Mouse (Mus musculus): ENCODE data around the gene Unc93b1. TPM values are rescaled to one million over a fixed set of nuclear protein-coding genes. Genes with fewer than 3 reads are reported as not detected.

The Unc93b1 gene
- polyA plus RNA-seq, 1 experiment from 2014 or later: 5.1 TPM

- Histone ChIP-seq H3K4me3 (no peak overlapping the region), H3K9me3 (replicated peaks) (no peaks in the 10 kb centered on the region), H3K27ac (replicated peaks) (peak overlapping the region; percentile 7), H3K27me3 (ENCODE audit: low read depth, poor library complexity, severe bottlenecking) (no peaks in the 10 kb centered on the region), H3K4me1 (peaks cover 16% of the 10 kb centered on the region), H3K36me3 (no peaks in the 10 kb centered on the region)
- DNase-seq (ENCODE audit: low spot score): no peak
- WGBS: 52% methylated on average over 13 of the region's 13 CpGs
Observed at GRCm38 (mm10) chr19:3923586-3923985, 11.4 kb upstream of the Unc93b1 start.

DNA sequence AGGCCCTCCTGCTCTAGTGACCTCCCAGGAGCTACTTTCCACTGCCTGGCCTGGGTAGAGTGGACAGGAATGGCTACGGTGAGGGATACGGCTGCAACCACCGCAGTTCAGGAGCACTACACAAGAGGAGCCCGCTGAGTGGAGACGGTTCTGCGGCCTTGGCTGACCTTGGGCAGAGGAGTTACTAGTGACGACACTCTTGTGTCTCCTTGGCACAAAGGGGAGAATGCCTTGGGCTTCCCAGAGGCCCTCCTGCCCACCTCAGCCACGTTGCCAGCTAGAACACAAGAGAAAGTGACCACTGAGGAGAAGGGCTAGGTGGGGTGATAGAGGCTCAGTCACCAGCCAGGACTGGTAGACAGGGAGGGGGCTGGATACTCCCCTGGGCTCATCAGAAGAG is 10.8 kb upstream of the Unc93b1 start:
- peaks cover 18% of the 10 kb centered on the region for H3K4me1 ChIP-seq
- H3K27ac ChIP-seq (replicated peaks): peak overlapping the region; percentile 7
- 79% methylated on average over 8 of the region's 8 CpGs for WGBS
- H3K4me3 ChIP-seq: no peak overlapping the region
- no peaks in the 10 kb centered on the region for H3K36me3 ChIP-seq
- DNase-seq (ENCODE audit: low spot score): no peak
- H3K9me3 ChIP-seq (replicated peaks): no peaks in the 10 kb centered on the region
- no peaks in the 10 kb centered on the region for H3K27me3 ChIP-seq (ENCODE audit: low read depth, poor library complexity, severe bottlenecking)

- 87% methylated on average over 7 of the region's 7 CpGs for WGBS
- no peak overlapping the region for H3K27ac ChIP-seq (replicated peaks)
Observed at GRCm38 (mm10) chr19:3924868-3925267, 10.1 kb upstream of the Unc93b1 start.

DNA sequence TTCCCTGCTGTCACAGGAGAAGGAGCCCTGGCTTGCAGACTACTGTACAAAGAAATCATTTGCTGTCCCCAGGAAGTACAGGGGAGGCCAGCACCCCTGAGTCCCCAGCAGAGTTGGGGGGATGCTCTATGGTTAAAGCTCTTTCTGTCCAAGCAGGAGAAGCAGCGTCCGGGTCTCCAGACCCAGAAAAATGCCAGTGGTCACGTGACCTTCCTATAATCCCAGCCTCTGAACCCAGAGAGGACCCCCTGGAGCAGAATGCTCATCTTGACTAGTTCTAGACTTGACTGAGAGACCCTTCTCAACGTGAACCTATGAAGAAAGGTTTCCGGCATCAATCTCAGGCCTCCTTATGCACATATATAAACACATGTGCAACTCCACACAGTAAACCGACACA is 9.1 kb upstream of the Unc93b1 start:
- H3K4me1 ChIP-seq: peaks cover 23% of the 10 kb centered on the region
- H3K27me3 ChIP-seq (ENCODE audit: low read depth, poor library complexity, severe bottlenecking): no peaks in the 10 kb centered on the region
- WGBS: 77% methylated on average over 6 of the region's 6 CpGs
- H3K9me3 ChIP-seq (replicated peaks): no peaks in the 10 kb centered on the region
- H3K36me3 ChIP-seq: no peaks in the 10 kb centered on the region
- H3K27ac ChIP-seq (replicated peaks): no peak overlapping the region
- no peak overlapping the region for H3K4me3 ChIP-seq
- DNase-seq (ENCODE audit: low spot score): no peak

More at GRCm38 (mm10) chr19:3924868-3925267, 10.1 kb upstream of the Unc93b1 start:
- Histone ChIP-seq H3K36me3 (no peaks in the 10 kb centered on the region), H3K9me3 (replicated peaks) (no peaks in the 10 kb centered on the region), H3K4me1 (peaks cover 23% of the 10 kb centered on the region), H3K4me3 (no peak overlapping the region), H3K27me3 (ENCODE audit: low read depth, poor library complexity, severe bottlenecking) (no peaks in the 10 kb centered on the region)
- DNase-seq (ENCODE audit: low spot score): no peak

DNA sequence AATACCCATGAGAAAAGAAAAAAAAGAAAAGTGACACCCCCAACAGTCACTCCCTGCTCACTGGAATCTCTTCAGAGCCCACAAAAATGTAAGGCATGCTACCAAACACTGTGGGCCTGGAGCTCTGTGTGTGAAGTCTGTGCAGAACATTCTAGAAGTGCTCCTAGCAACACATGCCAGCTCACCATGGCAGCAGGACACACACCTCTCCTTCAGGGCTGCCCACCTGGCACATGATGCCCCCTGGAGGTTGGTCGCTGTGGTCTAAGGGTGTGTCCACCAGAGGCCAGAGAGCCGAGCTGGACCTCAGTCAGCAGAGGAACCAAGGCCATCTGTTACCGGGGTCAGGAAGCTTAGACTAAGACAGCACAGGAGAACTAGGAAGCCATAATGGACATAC is 8.7 kb upstream of the Unc93b1 start:
- H3K4me3 ChIP-seq: no peak overlapping the region
- peaks cover 23% of the 10 kb centered on the region for H3K4me1 ChIP-seq
- no peaks in the 10 kb centered on the region for H3K27me3 ChIP-seq (ENCODE audit: low read depth, poor library complexity, severe bottlenecking)
- H3K27ac ChIP-seq (replicated peaks): no peak overlapping the region
- WGBS: 75% methylated on average over 3 of the region's 3 CpGs
- DNase-seq (ENCODE audit: low spot score): no peak
- no peaks in the 10 kb centered on the region for H3K9me3 ChIP-seq (replicated peaks)
- no peaks in the 10 kb centered on the region for H3K36me3 ChIP-seq

DNA sequence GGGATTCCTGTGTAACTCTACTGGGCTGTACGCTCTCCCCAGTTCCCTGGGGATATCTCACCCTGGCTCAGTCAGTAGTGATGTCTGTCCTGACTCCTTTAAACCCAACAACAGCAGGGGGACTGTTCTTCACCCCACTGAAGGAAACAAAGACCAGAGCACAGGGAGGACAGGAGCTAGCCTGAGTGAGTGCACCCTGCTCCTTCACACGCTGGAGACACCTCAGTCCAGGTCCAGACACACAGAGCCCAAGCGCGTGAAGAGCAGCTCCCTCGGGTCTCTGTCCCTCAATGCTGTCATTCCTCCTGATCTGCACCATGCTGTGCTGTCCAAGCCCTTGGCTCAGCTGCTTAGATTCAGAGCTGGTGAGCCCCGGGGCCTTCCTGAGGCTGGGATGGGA is 8.3 kb upstream of the Unc93b1 start:
- no peaks in the 10 kb centered on the region for H3K27me3 ChIP-seq (ENCODE audit: low read depth, poor library complexity, severe bottlenecking)

DNA sequence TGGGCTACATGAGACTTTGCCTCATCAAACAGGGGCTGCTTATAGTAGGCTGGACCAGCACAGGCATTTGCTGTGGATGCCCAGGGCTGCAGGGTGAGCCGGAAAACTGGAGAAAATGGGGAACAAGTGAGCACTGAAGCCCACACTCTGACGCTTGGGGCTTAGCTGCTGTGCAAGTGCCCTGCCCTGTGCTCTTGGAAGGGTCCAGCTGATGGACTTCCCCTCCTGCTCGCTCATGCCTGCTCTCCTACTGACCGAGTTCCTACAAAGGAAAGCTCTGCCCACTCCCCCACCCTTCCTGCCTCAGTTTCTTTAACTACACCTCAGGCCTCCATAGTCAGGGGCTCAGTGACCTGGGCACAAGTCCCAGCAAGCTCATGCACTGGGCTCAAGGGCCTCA is 7.0 kb upstream of the Unc93b1 start:
- 81% methylated on average over 4 of the region's 4 CpGs for WGBS
- DNase-seq (ENCODE audit: low spot score): no peak
- Histone ChIP-seq H3K9me3 (replicated peaks) (no peaks in the 10 kb centered on the region), H3K4me3 (no peak overlapping the region), H3K4me1 (peaks cover 23% of the 10 kb centered on the region), H3K36me3 (no peaks in the 10 kb centered on the region), H3K27me3 (ENCODE audit: low read depth, poor library complexity, severe bottlenecking) (no peaks in the 10 kb centered on the region), H3K27ac (replicated peaks) (no peak overlapping the region)

More for the DNA sequence above, 8.3 kb upstream of the Unc93b1 start:
- Histone ChIP-seq H3K36me3 (no peaks in the 10 kb centered on the region), H3K4me1 (peaks cover 23% of the 10 kb centered on the region), H3K9me3 (replicated peaks) (no peaks in the 10 kb centered on the region), H3K4me3 (no peak overlapping the region), H3K27ac (replicated peaks) (no peak overlapping the region)
- WGBS: 69% methylated on average over 6 of the region's 6 CpGs
- no peak for DNase-seq (ENCODE audit: low spot score)

DNA sequence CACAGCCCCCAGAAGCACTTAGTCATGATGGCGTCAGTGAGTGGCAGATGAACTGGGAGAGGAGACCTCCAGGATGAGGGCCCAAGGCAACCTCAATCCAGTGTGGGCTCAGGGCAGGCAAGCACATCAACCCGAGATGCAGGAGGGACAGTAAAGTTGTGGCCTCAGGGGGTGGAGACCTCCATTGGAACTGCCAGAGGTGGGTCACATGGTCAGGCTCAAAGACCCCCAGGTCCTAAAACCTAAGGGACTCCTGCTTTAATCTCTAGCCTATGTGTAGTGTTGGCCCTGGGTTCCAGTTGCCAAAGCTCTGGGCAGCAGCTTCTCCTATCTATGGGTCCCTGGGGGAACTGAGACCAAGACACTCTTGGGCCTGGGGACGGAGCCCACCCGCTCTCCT is 6.2 kb upstream of the Unc93b1 start:
- DNase-seq (ENCODE audit: low spot score): no peak
- Histone ChIP-seq H3K27me3 (ENCODE audit: low read depth, poor library complexity, severe bottlenecking) (no peaks in the 10 kb centered on the region), H3K9me3 (replicated peaks) (no peaks in the 10 kb centered on the region), H3K4me1 (peaks cover 18% of the 10 kb centered on the region), H3K36me3 (no peaks in the 10 kb centered on the region), H3K4me3 (no peak overlapping the region), H3K27ac (replicated peaks) (no peak overlapping the region)
- WGBS: 78% methylated on average over 4 of the region's 4 CpGs

- H3K9me3 ChIP-seq (replicated peaks): no peaks in the 10 kb centered on the region
- H3K4me1 ChIP-seq: peaks cover 14% of the 10 kb centered on the region
- no peak for DNase-seq (ENCODE audit: low spot score)
- H3K36me3 ChIP-seq: no peaks in the 10 kb centered on the region
- H3K27me3 ChIP-seq (ENCODE audit: low read depth, poor library complexity, severe bottlenecking): no peaks in the 10 kb centered on the region
- H3K27ac ChIP-seq (replicated peaks): peak within 1 kb of the TSS; percentile 18; the same call in 1 of the 2 replicates
- H3K4me3 ChIP-seq: no peak within 1 kb of the TSS
- 72% methylated on average over 12 of the region's 12 CpGs for WGBS
Observed at GRCm38 (mm10) chr19:3929211-3929941, 5.6 kb upstream of the Unc93b1 start, which contains the start of gene Aldh3b1. Aldh3b1 (minus strand) TSS chr19:3929808.

DNA sequence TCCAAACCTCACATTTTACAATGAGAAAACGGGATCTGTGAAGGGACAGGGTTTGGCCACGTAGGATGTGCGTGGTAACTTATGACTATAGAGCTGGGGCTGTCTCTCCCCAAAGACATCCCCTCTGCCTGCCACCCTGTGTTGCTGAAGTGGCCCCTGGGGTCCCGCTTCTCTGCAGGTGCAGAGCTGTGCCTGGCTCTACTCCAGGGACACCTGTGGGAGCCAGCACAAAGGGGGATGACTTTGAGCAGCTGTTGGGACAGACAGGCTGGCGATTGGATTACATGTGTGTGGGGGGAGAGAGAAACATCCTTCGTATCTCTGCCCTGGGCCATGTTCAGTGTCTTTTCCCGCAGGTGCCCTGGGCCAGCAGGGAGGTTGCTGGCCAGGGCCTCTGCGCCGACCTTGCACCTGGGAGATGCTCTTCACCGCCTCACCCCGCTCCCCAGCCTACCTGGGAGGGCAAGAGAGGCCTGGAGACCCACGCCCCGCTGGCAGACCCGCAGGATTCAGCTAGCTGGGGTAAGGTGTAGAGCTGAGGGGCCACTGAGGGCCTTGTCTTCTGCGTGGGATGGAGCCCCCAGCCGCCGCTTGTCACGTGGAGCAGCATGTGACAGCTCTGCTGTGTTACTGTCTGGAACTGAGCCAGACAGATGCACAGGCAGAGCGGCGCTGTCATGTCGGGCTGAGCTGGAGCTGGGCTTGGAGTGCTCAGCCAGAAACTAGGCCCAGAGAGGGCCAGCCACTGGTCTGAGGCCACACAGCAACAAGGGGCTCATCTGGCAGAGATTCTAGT is 4.5 kb upstream of the Unc93b1 start:
- WGBS: 77% methylated on average over 21 of the region's 21 CpGs
- H3K27ac ChIP-seq (replicated peaks): no peak overlapping the region
- H3K4me3 ChIP-seq: no peak overlapping the region

GRCm38 (mm10) chr19:3931716-3932115 is 3.3 kb upstream of the Unc93b1 start:
- Histone ChIP-seq H3K9me3 (replicated peaks) (no peaks in the 10 kb centered on the region), H3K4me1 (peaks cover 29% of the 10 kb centered on the region), H3K27me3 (ENCODE audit: low read depth, poor library complexity, severe bottlenecking) (peaks cover 22% of the 10 kb centered on the region), H3K36me3 (no peaks in the 10 kb centered on the region), H3K4me3 (no peak overlapping the region), H3K27ac (replicated peaks) (no peak overlapping the region)
- no peak for DNase-seq (ENCODE audit: low spot score)
- 90% methylated on average over 9 of the region's 9 CpGs for WGBS

More for the DNA sequence above, 4.5 kb upstream of the Unc93b1 start:
- DNase-seq (ENCODE audit: low spot score): no peak
- Histone ChIP-seq H3K36me3 (no peaks in the 10 kb centered on the region), H3K4me1 (peaks cover 20% of the 10 kb centered on the region), H3K9me3 (replicated peaks) (no peaks in the 10 kb centered on the region), H3K27me3 (ENCODE audit: low read depth, poor library complexity, severe bottlenecking) (peaks cover 10% of the 10 kb centered on the region)

DNA sequence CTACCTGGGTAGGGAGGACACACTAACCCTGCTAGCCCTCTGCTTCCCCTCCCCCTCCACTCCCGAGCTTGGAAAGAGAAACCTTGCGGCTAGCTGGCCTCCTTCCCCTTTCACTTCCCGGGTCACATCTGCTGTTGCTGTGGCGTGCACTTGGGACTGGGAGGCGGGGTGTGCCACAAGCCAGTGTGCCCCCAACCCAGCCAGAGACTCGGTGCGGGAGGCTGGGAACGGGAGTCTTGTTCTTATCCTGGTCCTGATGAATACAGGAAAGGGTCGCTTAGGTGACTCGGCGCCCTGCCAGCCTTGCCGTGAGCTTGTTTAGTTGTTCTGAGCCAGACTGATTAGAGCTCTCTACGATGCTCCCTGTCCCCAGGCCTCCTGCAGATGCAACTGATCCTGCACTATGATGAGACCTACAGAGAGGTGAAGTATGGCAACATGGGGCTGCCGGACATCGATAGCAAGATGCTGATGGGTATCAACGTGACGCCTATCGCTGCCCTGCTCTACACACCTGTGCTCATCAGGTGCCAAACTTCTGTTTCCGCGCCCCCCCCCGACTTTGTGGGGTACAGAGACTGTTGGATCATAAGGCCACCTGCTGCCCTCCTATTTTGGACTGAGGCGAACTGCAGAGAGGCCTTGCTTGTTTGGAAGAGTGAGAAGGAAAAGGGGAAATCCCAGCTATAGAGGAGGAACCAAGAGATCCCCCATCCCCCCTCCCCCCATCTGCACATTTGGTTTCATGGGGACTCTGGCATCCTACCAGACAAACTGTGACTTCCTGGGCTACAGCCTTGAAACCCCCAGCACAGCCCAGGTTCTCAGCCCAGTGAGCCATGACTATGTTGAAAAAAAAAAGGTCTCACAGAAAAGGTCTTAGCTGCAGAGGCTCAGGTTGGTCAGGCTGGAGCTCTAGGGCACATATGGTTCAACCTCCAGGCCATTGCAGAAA is 1.2 kb downstream of the Unc93b1 start:
- H3K4me3 ChIP-seq: peak overlapping the region; percentile 60
- H3K9me3 ChIP-seq (replicated peaks): no peaks in the 10 kb centered on the region
- peak; percentile 49 for DNase-seq (ENCODE audit: low spot score)
- peak overlapping the region; percentile 77 for H3K27ac ChIP-seq (replicated peaks)
- peaks cover 29% of the 10 kb centered on the region for H3K27me3 ChIP-seq (ENCODE audit: low read depth, poor library complexity, severe bottlenecking)
- H3K4me1 ChIP-seq: peaks cover 18% of the 10 kb centered on the region
- 6% methylated on average over 22 of the region's 22 CpGs for WGBS
- no peaks in the 10 kb centered on the region for H3K36me3 ChIP-seq
